Mouse (Mus musculus): Measurements from ENCODE around the gene Ttll9.

Gene Ttll9

DNA sequence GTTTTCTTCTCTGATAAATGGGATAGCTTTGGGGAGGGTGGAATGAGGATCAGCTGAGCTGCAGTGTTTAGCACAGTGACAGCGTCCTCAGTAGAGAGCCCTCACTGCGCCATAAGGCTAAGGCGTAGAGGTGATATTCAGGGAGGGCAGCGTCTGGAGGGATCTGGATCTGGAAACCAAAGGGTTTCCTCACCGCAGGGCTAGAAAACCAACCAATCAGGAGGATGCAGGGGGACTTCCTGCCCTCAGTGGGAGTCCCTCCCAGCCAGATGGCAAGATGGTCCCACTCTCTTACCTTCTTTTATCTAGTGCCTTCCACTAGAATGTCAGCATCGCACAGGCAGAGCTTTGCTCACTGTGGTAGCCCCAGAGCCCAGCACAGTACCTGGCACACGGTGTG is 20.5 kb upstream of the Ttll9 start:
- DNase-seq (ENCODE audit: low spot score in 2 of 2): no peak

DNA sequence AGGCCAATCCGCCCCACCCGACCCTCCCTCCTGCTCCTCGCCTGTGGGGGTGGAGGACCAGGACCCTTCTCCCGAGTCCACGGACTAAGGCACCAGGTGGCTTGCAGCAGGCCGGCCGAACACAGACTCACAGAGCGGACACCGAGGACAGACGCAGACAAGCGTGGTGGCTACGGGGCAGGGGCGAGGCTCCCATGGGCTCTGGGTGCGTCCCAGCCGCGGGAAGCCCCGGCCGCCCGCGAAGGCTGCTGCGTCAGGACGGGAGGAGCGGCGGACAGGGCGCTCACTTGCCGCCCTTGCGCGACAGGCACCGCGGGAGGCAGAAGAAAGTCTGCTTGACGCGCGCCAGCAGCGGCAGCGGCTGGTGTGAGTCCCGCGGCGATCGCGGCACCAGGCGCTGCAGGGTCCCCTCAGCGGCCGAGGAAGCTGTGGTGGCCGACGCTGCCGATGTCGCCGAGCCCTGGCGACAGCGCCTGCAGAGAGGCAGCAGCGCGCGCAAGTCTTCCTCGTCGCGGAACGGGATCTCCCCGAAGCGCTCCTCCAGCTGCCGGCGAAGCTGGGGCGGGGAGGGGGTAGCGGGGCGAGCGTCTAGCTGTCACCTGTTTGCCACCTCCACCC is 19.3 kb upstream of the Ttll9 start:
- no peak for DNase-seq (ENCODE audit: low spot score in 2 of 2)

DNA sequence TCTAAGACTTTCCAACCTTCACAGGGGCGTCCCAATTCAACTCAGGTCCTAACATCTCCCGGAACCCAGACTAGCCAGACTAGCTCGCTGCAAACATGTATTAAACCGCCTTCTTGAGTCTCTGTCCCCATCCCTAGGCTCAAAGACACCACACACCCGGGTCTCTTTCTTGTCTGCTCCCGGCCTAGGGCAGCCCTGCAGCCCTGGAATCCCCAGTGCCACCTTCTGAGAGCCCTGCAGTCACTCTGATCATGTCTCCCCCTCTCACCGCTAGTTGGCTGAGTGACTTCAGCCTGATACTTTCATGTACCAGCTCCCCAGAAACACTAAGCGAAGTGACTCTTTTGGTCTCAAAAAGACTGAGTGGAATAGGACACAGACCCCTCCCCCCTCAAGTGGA is 18.7 kb upstream of the Ttll9 start:
- DNase-seq (ENCODE audit: low spot score in 2 of 2): no peak

DNA sequence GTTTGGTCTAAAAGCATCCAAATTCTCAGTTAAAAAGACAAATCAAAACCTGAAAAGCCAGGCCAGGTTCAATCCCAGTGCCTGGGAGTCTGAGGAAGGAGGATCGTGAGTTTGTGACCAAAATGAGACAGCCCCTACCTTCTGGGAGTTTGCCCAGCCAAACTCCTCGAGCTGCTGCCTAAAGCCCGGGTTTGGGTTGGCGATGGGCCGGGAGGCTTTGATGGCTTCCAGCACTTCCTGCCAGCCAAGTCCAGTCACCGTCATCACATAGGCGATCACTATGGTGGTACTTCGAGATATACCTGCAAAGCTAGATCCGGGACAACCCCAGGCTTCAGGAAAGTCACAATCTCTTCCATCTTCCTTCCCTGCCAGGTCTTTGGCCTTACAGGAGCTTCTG is 18.3 kb upstream of the Ttll9 start:
- no peak for DNase-seq (ENCODE audit: low spot score in 2 of 2)

DNA sequence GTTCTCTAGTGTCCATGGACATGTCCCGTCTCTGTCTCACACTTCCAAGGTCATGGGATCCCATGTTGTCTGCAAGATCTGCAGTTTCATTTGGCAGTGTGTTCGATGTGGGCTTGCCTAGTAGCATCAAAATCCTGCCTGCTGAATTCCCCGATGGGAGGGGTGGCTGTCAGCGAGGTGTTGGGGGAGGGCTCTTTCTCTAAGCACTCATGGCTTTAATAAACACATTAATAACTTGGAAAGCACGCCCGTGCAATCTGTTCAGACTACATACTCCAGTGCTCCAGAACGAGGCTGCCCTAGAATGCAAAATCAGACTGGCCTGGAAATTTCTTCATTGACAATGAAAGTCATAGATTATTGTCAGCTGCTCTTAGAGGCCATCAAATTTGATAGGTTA is 15.2 kb upstream of the Ttll9 start:
- DNase-seq (ENCODE audit: low spot score in 2 of 2): no peak

DNA sequence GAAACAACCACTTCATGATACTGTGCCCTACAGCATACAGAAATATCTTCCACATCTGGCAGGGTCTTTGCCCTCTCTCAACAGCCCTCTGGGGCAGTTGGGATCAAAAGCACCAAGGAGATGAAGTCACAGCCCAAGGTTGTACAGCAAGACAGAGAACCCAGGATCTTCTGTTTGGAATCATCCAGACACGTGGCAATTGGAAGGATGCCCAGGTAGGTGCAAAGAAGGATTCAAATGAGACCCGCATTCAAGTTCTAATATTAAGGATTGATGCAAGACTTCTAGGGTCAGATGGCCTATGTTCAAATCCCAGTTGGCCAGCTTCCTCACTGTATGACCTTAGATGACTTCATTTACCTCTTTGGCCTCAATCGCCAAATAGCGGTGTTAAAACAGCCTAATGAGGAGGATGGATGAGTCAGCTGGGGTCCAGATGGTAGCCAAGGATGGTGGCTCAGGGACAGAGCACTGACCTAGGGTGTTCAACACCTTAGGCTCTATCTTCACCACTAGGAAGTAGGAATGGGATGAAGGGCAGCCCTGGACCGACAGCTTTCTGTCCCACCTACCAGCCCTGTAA is 13.8 kb upstream of the Ttll9 start:
- DNase-seq (ENCODE audit: low spot score in 2 of 2): no peak

DNA sequence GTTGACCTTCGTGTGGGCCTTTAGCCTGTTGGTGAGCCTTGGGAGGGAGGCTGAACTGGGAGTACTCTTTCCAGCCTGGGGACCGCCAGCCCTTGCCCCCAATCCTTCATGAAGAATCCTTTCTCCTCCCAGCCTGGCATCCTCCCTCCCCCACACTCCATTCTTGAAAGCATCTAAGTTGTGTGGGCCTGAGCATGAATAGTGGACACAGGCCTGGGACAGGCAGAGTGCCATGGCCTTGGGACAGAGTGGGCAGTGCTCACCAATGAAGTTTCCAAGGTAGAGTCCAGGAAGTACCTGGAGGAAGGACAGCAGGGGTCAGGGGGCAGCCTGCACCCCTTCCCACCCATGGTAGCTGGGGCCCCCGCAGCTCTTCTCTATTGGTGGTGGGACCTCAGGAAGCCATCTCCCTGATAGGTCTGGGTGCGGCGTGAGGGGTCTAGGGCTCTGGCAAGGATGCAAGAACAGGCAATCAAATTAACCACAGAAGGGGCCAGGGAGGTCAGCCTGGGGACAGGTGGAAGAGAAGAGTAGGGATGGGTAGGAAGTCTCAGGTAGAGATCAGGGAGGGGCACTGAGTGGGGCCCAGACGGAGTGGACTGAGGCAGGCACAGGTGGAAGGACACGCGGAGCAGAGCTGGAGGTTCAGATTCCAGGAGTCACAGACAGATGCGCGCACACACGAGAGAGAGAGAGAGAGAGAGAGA is 11.8 kb upstream of the Ttll9 start:
- DNase-seq (ENCODE audit: low spot score in 2 of 2): no peak

DNA sequence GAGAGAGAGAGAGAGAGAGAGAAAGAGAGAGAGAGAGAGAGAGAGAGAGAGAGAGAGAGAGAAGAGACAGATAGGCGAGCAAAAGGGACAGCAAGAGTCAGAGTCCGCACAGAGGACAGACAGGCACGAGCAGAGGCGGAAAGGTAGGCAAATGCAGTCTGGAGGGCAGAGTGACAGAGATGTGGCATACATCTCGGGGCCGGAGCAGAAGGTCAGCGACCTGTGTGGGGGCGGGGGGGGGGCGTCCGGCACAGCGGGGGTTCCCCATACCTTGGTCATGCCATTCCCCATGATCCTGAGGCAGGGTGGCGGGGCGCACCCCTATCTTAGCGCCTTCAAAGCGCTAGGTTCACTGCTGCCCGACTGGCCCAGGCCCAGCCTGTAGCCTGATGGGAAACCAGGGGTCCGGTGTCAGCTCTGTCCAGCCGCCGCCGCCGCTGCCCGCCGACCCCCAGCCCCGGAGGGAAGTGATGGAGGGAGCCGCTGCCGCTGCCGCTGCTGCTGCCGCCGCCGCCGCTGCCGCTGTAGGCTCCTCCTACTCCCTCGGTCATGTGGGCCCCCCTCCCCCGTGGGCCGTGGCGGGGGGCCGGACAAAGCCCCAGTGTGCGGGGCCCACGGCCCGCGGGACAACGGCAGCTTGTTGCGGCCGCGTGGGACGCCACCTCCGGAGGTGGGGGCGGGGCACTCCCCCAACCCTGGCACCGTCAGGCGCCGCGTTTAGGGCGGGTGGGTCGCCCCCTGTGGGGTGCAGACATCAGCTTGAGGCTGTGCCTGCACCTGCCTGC is 11.0 kb upstream of the Ttll9 start, which contains the start of gene Dusp15:
Gene Dusp15, minus strand, starts transcription at position 634 of the 785 bp plus-strand sequence.
- peak; percentile 12 to 33 for DNase-seq (ENCODE audit: low spot score in 2 of 2)

DNA sequence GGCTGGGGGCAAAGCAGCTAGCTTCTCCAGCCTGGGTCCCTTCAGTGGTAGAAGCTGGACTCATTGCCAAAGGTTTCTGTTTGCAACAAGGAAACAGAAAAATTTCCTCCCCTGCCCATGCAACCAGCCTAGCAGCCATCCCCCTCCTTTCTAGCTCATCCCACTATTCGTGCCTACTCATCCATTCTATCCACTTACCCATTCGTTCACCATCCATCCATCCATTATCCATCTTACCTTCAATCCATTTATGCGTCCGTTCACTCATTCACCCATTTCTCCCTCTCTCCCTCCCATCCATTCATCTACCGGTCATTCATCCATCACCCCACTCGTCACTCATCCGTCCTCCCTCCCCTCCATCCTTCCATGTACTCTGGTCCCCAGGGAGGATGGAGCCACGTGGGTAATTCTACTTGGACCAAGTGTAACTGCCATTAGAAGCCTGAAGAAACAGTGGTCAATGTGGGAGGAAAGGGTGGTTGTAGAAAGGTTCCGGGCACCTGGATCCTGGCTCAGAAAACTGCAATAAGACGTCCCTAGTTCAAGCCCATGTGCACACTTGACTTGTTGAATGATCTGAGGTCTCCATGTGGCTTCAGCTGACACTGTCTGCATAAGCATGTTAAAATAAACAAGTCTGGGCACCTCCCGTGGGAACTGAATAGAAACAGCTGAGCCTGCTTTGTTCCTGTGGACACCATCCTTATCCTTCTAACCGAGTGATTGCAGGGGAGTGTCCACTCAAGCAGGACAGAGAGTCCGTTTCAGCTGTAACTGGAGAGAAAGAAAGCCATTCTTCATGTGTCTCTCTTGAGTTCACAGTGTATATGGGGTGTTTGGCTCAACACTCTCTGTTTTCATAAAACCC is 10.2 kb upstream of the Ttll9 start:
- no peak for DNase-seq (ENCODE audit: low spot score in 2 of 2)

DNA sequence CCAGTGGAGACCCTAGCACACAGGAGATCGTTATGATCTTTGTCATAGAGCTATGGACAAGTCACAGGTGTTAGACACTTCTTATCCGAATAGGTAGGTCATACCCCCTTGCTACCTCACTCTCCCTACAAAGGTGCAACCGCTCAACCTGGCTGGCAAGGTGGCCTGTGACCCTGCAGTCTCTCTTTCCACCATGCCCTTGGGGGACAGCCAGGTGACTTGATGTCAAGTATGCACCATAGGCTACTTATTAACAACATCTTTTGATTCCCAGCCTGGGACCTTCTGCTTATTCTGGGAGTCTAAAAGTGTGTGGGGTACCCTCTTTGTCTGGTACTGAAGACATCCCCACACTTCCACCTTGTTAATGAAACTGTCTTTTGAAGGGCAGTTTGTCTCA is 4.2 kb upstream of the Ttll9 start:
- DNase-seq (ENCODE audit: low spot score in 2 of 2): no peak

DNA sequence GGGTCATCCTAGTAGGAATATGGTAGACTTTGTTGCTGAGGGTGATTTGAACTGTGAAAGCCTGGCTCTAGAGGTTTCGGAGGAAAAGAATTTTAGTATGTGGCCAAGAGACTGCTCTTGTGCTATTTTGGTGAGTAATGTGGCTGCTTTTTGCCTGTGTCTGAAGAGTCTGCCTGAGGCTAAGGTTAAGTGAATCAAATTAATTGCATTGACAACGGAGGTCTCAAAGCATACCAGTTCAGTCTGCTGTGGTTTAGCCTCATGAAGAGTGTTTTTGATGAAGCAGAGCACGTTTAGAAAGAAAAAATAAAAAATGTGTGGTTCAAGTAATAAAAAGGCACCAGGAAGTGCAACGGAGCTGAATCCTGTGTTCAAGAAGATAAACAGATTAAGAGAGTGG is 3.3 kb downstream of the Ttll9 start:
- DNase-seq (ENCODE audit: low spot score in 2 of 2): no peak

DNA sequence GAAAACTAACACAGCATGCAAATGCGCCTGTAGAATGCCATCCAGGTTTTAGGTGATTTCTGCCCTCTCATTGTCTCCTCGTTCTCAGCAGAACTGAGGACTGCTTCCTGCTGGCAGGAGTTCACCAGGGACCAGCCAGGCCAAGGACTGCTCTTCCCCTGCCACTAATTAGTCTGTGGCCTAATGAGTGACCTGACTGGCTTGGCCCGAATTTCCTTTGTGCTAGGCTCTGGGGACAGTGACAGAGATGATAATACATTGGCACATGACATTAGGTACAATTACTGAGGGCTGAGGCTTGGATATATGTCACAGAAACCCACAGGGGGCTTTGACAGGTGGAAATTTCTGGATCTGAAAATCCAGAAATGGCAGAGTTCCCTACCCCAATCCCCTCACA is 14.7 kb downstream of the Ttll9 start:
- DNase-seq (ENCODE audit: low spot score in 2 of 2): no peak

DNA sequence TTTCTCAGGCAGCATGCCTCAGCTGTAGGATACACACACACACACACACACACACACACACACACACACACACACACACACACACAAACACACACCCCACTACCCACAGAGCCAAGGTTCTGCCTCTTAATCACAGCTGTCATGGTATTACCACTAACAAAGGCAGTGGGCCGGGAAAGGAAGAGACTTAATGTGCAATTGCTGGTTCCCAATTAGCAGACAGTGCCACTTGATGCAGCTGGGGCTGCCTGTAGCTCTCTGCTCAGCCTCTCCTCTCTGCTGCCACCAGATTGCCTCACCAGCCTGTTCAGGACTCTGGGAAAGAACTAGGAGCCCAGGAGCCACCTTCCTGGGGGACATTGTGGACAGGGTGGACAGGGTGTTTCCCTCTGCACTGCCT is 23.3 kb downstream of the Ttll9 start:
- DNase-seq (ENCODE audit: low spot score in 2 of 2): no peak

DNA sequence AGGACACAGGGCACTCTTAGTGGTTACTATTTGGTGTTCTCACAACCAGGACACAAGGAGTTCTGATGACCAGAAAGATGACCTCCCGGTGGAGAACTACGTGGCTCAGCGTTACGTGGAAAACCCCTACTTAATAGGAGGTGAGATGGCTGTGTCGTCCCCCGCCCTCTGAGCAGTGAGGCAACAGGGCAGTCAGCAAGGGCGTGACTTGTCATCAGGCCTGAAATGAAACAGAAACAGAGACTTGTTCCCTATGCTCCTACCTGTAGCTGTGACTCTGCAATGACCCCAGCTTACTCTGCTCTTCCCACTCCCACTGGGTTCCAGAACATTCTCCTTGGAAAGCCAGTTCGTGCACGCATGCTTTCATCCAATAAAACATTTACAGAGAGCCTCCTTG is 29.2 kb downstream of the Ttll9 start:
- DNase-seq (ENCODE audit: low spot score in 2 of 2): no peak

DNA sequence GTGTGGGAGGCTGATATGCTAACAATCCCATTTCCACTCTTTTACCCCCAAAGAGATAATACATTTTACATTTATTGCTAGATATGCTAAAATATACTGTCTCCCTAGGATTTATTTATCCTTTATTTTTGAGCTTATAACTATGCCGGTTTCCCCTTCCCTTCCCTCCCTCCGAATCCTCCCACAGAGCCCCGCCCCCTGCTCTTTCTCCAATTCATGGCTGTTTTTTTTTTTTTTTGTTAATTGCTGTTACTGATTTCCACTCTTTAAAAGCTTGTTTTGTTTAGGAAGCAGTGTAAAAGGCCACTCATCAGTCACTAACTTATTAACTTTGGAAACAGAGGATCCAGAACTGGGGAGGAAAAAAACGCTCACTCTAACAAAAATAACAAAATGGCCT is 34.8 kb downstream of the Ttll9 start:
- no peak for DNase-seq (ENCODE audit: low spot score in 2 of 2)

DNA sequence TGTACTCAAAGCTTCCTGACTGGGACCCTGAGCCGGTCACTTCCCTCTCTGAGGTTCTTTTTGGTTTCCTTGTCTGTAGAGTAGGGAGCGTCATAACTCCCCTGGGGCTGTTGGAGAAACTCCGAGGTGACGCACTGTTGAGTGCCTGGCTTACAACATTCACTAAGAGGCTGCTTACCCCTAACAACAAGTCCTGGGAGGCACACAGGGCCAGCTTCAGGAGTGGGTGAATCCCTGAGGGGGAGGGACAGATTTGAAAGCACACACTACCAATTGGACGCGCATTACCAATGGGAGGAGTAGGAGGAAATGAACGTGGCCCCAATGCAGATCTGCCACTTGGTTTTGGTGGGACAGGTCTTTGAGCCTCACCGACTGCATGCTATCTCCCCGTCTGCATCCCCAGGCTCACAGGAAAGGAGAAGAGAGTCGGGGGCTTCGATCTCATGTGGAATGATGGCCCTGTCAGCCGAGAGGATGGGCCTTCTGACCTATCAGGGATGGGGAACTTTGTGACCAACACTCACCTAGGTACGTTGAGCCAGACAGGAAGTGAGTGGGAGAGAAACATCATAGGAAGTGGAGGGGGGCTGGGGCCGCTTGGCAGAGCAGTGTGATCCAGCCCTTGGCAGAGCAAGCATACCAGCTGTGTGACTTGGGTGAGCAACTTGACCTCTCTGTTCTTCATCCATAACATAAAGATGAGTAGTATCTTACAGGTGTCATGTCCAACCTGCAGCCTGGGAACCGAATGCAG is 40.4 kb downstream of the Ttll9 start:
- DNase-seq (ENCODE audit: low spot score in 2 of 2): peak in 1 of 2 experiments; percentile 9

DNA sequence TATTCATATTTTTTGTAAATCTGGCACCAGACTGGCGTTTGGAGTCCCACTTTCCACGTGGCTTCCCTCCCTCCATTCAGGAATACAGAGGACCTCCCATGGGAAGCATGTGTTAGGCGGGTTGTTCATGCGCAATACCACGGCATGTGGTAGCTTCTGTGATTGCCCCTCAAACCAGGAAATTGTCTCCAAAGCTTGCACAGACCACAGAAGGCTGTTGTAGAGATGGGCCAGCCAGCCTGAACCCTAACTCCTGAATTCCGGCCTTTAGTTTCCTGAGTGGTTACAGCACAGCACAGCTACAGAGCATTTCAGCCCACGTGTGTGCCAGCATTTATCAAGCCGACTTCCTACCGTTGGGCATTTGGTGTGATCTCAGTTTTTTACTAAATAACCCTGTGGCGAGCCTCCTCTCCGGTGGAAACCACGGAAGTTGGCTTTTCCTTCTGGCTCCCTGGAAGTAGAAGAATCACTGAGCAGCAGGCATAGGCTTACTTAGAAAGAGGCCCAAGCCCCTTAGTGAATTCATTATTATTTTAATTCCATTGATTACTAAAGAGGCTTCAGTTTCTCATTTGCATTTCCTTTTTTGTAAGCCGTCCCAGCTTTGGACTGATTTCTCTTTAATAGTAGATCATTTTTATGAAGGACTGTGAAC is 41.5 kb downstream of the Ttll9 start:
- DNase-seq (ENCODE audit: low spot score in 2 of 2): no peak

DNA sequence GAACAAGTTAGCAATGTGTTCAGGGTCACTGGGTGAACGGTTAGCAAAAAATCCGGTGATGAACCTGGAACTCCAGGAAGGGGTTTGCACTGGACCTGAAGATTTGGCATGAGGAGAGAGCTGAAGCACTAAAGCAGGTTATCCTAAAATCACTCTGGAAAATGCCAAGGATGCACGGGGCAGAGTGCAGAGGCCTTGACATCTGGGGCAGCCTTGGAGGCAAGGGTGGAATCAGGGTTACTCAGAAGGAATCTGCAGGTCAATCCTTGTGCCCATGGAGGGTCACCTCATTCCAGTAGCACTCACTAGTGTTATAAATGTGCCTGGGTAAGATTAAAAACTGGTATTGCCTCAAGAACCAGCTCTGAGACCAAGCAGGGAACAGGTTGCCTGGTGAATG is 43.7 kb downstream of the Ttll9 start:
- no peak for DNase-seq (ENCODE audit: low spot score in 2 of 2)

DNA sequence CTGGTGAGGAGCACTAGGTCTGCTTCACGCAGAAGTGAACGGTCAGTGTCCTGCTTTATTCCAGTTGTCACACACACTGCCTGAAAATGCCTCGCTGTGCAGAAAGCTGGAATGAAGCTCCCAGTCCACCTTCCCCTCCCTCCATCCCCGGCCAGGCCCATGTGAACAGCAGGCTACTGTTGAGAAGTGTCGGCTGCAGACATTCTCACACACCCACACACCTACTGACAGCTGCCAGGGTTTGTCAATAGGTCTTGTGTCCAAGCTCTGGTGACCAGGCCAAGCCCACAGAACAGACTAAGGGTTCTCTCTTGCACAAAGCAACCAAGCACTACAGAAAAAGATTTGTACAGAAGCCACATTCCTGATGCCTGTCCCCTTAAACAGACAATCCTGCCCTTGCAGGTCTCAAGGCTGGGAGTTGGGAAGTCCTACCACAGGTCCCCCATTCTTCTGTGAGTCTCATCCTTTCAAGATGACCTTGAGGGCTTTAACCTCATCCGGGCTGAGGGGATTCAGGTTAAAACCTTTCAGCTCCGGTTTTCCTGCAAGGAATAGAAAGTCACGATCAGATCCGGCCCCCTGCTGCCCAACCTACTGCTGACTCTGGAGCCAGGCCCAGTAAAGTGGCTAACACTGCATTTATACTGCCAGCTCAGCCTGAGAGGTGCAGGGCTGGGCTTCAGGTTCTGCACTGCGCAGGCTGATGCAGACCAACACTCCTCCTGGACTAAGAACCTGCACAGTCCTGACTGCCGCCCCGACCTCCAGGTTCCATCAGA is 47.1 kb downstream of the Ttll9 start:
- DNase-seq (ENCODE audit: low spot score in 2 of 2): no peak

Measured in thymus, postnatal 10 days (tissue).